Mouse (Mus musculus) forebrain, postnatal 0 days (tissue): ENCODE measurements around the gene Klk11. TPM values are rescaled to one million over a fixed set of nuclear protein-coding genes. Genes with fewer than 3 reads are reported as not detected.

Experiments
- ATAC-seq: fragments of 200-750 bp; cut with Nextera tagmentation; 2 replicates; pipeline ENCODE4 v1.8.0; 2017; ENCODE audit warnings: mild to moderate bottlenecking, moderate library complexity
- DNase-seq: peaks from one replicate; pipeline ENCODE4 v3.0.0-alpha.2; 2015
- H3K27ac ChIP-seq: fragments of 300-500 bp; sonication (generic); 2 replicates; pipeline ENCODE4 v1.5.1; 2014; ENCODE audit warnings: low read depth, mild to moderate bottlenecking, antibody characterized with exemption, low read length, moderate library complexity, mixed read lengths
- H3K27me3 ChIP-seq: fragments of 300-500 bp; sonication (generic); 2 replicates; pipeline ENCODE4 v1.6.1; 2014; ENCODE audit warnings: mild to moderate bottlenecking, low read length, mixed read lengths; ENCODE audit not compliant: insufficient read depth
- H3K36me3 ChIP-seq: fragments of 300-500 bp; sonication (generic); 2 replicates; pipeline ENCODE4 v1.6.1; 2014; ENCODE audit warnings: mild to moderate bottlenecking, moderate library complexity; ENCODE audit not compliant: insufficient read depth
- H3K4me1 ChIP-seq: fragments of 300-500 bp; sonication (generic); 2 replicates; pipeline ENCODE4 v1.6.1; 2014; ENCODE audit warnings: antibody characterized with exemption; ENCODE audit not compliant: insufficient read depth
- H3K4me2 ChIP-seq: fragments of 300-500 bp; sonication (generic); 2 replicates; pipeline ENCODE4 v1.6.1; 2014; ENCODE audit warnings: low read depth, mild to moderate bottlenecking, moderate library complexity
- H3K4me3 ChIP-seq: fragments of 300-500 bp; sonication (generic); 2 replicates; pipeline ENCODE4 v1.5.1; 2014; ENCODE audit warnings: low read depth, low read length, mixed read lengths
- H3K9ac ChIP-seq: fragments of 300-500 bp; sonication (generic); 2 replicates; pipeline ENCODE4 v1.6.1; 2014; ENCODE audit warnings: mild to moderate bottlenecking
- H3K9me3 ChIP-seq: fragments of 300-500 bp; sonication (generic); 2 replicates; pipeline ENCODE4 v1.6.1; 2016; ENCODE audit warnings: low read length
- CTCF ChIP-seq: sonication (generic); IDR thresholded peaks from 2 replicates; pipeline ENCODE4 v1.5.1; 2016; ENCODE audit warnings: antibody characterized with exemption, control low read depth, low read depth
- WGBS: fragments of 180-500 bp; shearing (Covaris S2); extraction: QIAGEN DNeasy Blood & Tissue Kit; methylation state at CpG from one replicate; pipeline ENCODE4 v1.1.7; 2014; 5-methylcytosine and 5-hydroxymethylcytosine counted together
- polyA plus RNA-seq: library from polyadenylated mRNA; unstranded; fragments of >200 nt; fragmentation: Nextera tagmentation; extraction: Ambion mirVana; gene quantifications from 2 replicates; pipeline ENCODE4 v1.2.1, GENCODE M21; 2015
- total RNA-seq: library from RNA; depleted of rRNA; stranded (reverse); fragments of >200 nt; gene quantifications from 2 replicates; pipeline ENCODE4 v1.2.3, GENCODE M21; 2014; rRNA removed

Gene Klk11
- total and polyA plus RNA-seq, 2 experiments from 2014 or later = 0.15 TPM; not detected in 1

DNA sequence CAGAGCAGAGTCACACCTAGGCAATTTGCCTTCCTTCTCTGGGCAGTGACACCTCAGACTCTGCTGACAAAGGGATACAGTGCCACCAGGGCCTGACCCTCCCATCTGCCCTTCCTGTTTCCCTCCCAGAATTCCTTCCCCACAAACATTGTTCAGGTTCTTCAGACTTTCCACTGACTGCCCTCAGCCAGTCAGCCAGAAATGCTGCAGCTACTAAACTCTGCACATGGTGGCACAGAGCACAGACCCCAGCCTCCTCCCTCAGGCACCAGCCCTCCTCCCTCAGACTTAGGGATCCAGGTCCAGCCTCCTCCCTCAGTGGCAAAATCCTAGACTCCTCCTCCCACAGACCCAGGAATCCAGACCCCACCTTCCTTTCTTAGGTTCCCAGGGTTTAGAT is 42.3 kb downstream of the Klk11 start:
- Histone ChIP-seq H3K36me3 (no peaks in the 10 kb centered on the region), H3K9ac (no peak overlapping the region), H3K27me3 (no peaks in the 10 kb centered on the region), H3K4me1 (no peaks in the 10 kb centered on the region), H3K4me2 (no peak overlapping the region), H3K4me3 (no peak overlapping the region), H3K27ac (no peak overlapping the region), H3K9me3 (no peaks in the 10 kb centered on the region)
- ATAC-seq = no peak
- no peak for DNase-seq
- TF ChIP-seq CTCF = no peak

DNA sequence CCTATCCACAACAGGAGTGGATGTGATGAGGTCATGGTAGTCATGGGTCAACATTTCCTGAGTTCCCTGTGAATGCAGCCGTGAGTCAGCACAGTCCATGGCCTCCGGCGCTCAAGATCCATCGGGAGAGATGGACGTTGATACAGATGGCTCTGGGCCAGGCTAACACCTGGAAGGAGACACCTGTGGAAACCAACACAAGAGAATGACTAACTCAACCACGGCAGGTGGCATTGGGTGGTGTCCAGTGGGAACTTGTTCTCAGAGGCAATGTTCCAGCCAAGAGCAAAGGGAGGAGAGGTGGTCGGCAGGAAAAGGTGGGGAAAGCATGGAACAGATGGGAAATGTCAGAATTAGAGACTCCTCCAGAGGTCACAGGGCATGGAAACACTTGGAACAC is 47.2 kb downstream of the Klk11 start:
- TF ChIP-seq CTCF = no peak
- 90% methylated on average over 7 of the region's 7 CpGs for WGBS
- no peak overlapping the region for H3K9ac ChIP-seq
- H3K27ac ChIP-seq = no peak overlapping the region
- H3K4me1 ChIP-seq = no peaks in the 10 kb centered on the region
- no peak for ATAC-seq
- no peaks in the 10 kb centered on the region for H3K9me3 ChIP-seq
- DNase-seq = no peak
- H3K4me3 ChIP-seq = no peak overlapping the region
- no peaks in the 10 kb centered on the region for H3K36me3 ChIP-seq
- H3K4me2 ChIP-seq = no peak overlapping the region
- H3K27me3 ChIP-seq = no peaks in the 10 kb centered on the region

DNA sequence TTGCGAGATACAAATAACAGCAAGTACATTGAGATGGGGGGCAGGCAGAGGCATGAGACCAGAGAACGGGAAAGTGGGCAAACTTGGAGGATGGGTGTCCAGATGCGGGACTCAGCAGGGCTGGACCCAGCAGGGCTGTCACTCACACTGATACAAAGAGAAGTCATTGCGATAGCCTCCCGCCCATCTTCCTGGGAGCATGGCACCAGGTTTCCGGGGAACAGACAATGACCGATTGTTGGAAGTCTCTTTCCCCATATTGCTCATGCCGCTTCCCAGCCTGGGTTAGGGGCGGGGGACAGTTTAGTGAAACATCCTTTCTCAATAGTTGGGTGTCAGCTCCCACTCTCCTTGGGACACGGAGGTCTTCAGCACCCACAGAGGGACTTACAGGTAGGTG is 49.8 kb downstream of the Klk11 start, which contains the start of gene Klk6:
Gene Klk6, plus strand, starts transcription at position 301 of the 400 bp plus-strand sequence.
- no peak within 1 kb of the TSS for H3K4me3 ChIP-seq
- DNase-seq (no peak), ATAC-seq (no peak)
- no peaks in the 10 kb centered on the region for H3K27me3 ChIP-seq
- H3K9me3 ChIP-seq = no peaks in the 10 kb centered on the region
- no peaks in the 10 kb centered on the region for H3K36me3 ChIP-seq
- 79% methylated on average over 10 of the region's 10 CpGs for WGBS
- H3K4me2 ChIP-seq = no peak within 1 kb of the TSS
- H3K4me1 ChIP-seq = no peaks in the 10 kb centered on the region
- H3K27ac ChIP-seq = no peak within 1 kb of the TSS
- no peak for TF ChIP-seq CTCF
- no peak within 1 kb of the TSS for H3K9ac ChIP-seq

DNA sequence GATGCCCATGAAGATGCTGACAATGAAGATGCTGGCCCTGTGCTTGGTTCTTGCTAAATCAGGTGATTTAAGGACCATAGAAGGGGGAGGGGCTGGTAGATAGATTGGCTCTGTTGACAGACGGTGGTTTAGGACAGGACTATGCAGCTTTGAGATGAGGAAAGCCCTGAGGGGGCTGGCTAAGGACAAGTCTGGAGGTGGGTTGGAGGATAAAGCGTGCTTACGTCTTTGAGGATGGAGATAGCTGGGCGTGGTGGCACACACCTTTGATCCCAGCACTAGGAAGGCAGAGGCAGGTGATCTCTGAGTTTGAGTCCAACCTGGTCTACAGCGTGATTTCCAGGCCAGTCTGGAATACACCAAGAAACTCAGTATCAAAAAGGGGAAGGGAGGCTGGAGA is 51.7 kb downstream of the Klk11 start:
- Histone ChIP-seq H3K9me3 (no peaks in the 10 kb centered on the region), H3K27me3 (no peaks in the 10 kb centered on the region), H3K4me2 (no peak overlapping the region), H3K36me3 (no peaks in the 10 kb centered on the region), H3K4me1 (no peaks in the 10 kb centered on the region), H3K9ac (no peak overlapping the region), H3K4me3 (no peak overlapping the region), H3K27ac (no peak overlapping the region)
- WGBS = 92% methylated on average over 5 of the region's 5 CpGs
- no peak for TF ChIP-seq CTCF
- ATAC-seq (no peak), DNase-seq (no peak)

DNA sequence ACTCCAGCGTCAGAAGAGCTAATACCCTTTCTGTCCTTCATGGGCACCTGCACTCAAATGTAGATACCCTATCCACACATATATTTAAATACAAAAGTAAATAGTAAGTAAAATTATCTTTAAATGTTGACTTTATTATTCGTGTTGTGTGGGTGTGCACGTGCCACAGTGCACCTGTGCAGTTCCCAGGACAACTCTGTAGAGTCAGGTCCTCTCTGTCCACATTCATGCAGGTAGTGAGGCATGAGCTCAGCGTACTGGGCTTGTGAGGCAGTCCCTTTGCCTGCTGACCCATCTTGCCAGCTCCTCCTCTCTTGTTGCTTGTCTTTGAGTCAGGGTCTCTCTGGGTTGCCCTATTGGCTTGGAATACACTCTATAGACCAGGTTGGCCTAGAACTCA is 53.3 kb downstream of the Klk11 start:
- Histone ChIP-seq H3K27ac (no peak overlapping the region), H3K27me3 (no peaks in the 10 kb centered on the region), H3K36me3 (no peaks in the 10 kb centered on the region), H3K9me3 (no peaks in the 10 kb centered on the region), H3K9ac (no peak overlapping the region), H3K4me2 (no peak overlapping the region), H3K4me1 (no peaks in the 10 kb centered on the region), H3K4me3 (no peak overlapping the region)
- ATAC-seq (no peak), DNase-seq (no peak)
- 82% methylated on average over 4 of the region's 4 CpGs for WGBS
- no peak for TF ChIP-seq CTCF

Other genes with a start within 250 kb of the Klk11 start
- 0.77 and 1.0 TPM in 2 replicates for gene Cd33, start 230.2 kb upstream of the Klk11 start, total RNA-seq
- 1.2 and 1.7 TPM in 2 replicates for gene Cd33, start 230.2 kb upstream of the Klk11 start, polyA plus RNA-seq
- 12.4 and 12.6 TPM in 2 replicates for gene Zfp658, start 212.3 kb upstream of the Klk11 start, total RNA-seq
- 1.6 and 3.1 TPM in 2 replicates for gene Zfp658, start 212.3 kb upstream of the Klk11 start, polyA plus RNA-seq
- gene Zfp719, start 195.0 kb upstream of the Klk11 start, total RNA-seq = 20.2 and 22.5 TPM in 2 replicates
- gene Zfp719, start 195.0 kb upstream of the Klk11 start, polyA plus RNA-seq = 3.2 and 5.8 TPM in 2 replicates
- 0.33 and 0.85 TPM in 2 replicates for gene Zfp819, start 167.4 kb upstream of the Klk11 start, total RNA-seq
- gene Zfp819, start 167.4 kb upstream of the Klk11 start, polyA plus RNA-seq = 0.23 TPM in 2 replicates
- gene Ceacam18, start 139.9 kb upstream of the Klk11 start, total RNA-seq = 0.15 TPM in 1 of 2 replicates, not detected in the other
- not detected in 2 replicates for gene Ceacam18, start 139.9 kb upstream of the Klk11 start, polyA plus RNA-seq
- 1.2 TPM in 1 of 2 replicates, not detected in the other for gene Siglece, start 114.4 kb upstream of the Klk11 start, total RNA-seq
- 0.31 and 0.64 TPM in 2 replicates for gene Siglece, start 114.4 kb upstream of the Klk11 start, polyA plus RNA-seq
- gene Ctu1, start 102.6 kb upstream of the Klk11 start, total RNA-seq = 36.9 and 40.3 TPM in 2 replicates
- gene Ctu1, start 102.6 kb upstream of the Klk11 start, polyA plus RNA-seq = 22.5 and 22.9 TPM in 2 replicates
- gene Klk14, start 84.2 kb upstream of the Klk11 start, total RNA-seq = not detected in 2 replicates
- gene Klk14, start 84.2 kb upstream of the Klk11 start, polyA plus RNA-seq = not detected in 2 replicates
- not detected in 2 replicates for gene Klk13, start 62.0 kb upstream of the Klk11 start, total RNA-seq
- gene Klk13, start 62.0 kb upstream of the Klk11 start, polyA plus RNA-seq = 0.11 TPM in 1 of 2 replicates, not detected in the other
- not detected in 2 replicates for gene Klk12, start 5.7 kb upstream of the Klk11 start, total RNA-seq
- gene Klk12, start 5.7 kb upstream of the Klk11 start, polyA plus RNA-seq = not detected in 2 replicates
- 0.23 TPM in 1 of 2 replicates, not detected in the other for gene Klk10, start 6.4 kb downstream of the Klk11 start, total RNA-seq
- 0.18 and 0.30 TPM in 2 replicates for gene Klk10, start 6.4 kb downstream of the Klk11 start, polyA plus RNA-seq
- gene Klk9, start 17.3 kb downstream of the Klk11 start, total RNA-seq = not detected in 2 replicates
- gene Klk9, start 17.3 kb downstream of the Klk11 start, polyA plus RNA-seq = not detected in 2 replicates
- 8.4 and 13.4 TPM in 2 replicates for gene Klk8, start 23.0 kb downstream of the Klk11 start, total RNA-seq
- gene Klk8, start 23.0 kb downstream of the Klk11 start, polyA plus RNA-seq = 10.4 TPM in 2 replicates
- gene Klk7, start 36.7 kb downstream of the Klk11 start, total RNA-seq = not detected in 2 replicates
- gene Klk7, start 36.7 kb downstream of the Klk11 start, polyA plus RNA-seq = 0.08 and 0.18 TPM in 2 replicates
- gene Klk6, start 49.9 kb downstream of the Klk11 start, total RNA-seq = not detected in 2 replicates
- not detected in 2 replicates for gene Klk6, start 49.9 kb downstream of the Klk11 start, polyA plus RNA-seq
- not detected in 2 replicates for gene Klk5, start 67.4 kb downstream of the Klk11 start, total RNA-seq
- not detected in 2 replicates for gene Klk5, start 67.4 kb downstream of the Klk11 start, polyA plus RNA-seq
- 0.71 TPM in 1 of 2 replicates, not detected in the other for gene Klk4, start 106.6 kb downstream of the Klk11 start, total RNA-seq
- gene Klk4, start 106.6 kb downstream of the Klk11 start, polyA plus RNA-seq = 1.1 and 1.3 TPM in 2 replicates
- not detected in 2 replicates for gene Klk15, start 159.1 kb downstream of the Klk11 start, total RNA-seq
- gene Klk15, start 159.1 kb downstream of the Klk11 start, polyA plus RNA-seq = not detected in 2 replicates
- gene Klk1b8, start 176.1 kb downstream of the Klk11 start, total RNA-seq = not detected in 2 replicates
- not detected in 2 replicates for gene Klk1b8, start 176.1 kb downstream of the Klk11 start, polyA plus RNA-seq
- gene Klk1b1, start 192.1 kb downstream of the Klk11 start, total RNA-seq = not detected in 2 replicates
- gene Klk1b1, start 192.1 kb downstream of the Klk11 start, polyA plus RNA-seq = not detected in 2 replicates
- not detected in 2 replicates for gene Klk1b9, start 201.5 kb downstream of the Klk11 start, total RNA-seq
- not detected in 2 replicates for gene Klk1b9, start 201.5 kb downstream of the Klk11 start, polyA plus RNA-seq
- not detected in 2 replicates for gene Klk1b11, start 221.3 kb downstream of the Klk11 start, total RNA-seq
- not detected in 2 replicates for gene Klk1b11, start 221.3 kb downstream of the Klk11 start, polyA plus RNA-seq
- gene Klk1b26, start 237.6 kb downstream of the Klk11 start, total RNA-seq = not detected in 2 replicates
- not detected in 2 replicates for gene Klk1b26, start 237.6 kb downstream of the Klk11 start, polyA plus RNA-seq